Mouse (Mus musculus): ENCODE data around the gene Trim8. TPM values are rescaled to one million over a fixed set of nuclear protein-coding genes. Genes with fewer than 3 reads are reported as not detected.
A peak's percentile ranks its signal among the peaks of the same experiment; 100 is the strongest.

The Trim8 gene
- polyA plus RNA-seq, 1 experiment from 2014 or later = 15.2 TPM

DNA sequence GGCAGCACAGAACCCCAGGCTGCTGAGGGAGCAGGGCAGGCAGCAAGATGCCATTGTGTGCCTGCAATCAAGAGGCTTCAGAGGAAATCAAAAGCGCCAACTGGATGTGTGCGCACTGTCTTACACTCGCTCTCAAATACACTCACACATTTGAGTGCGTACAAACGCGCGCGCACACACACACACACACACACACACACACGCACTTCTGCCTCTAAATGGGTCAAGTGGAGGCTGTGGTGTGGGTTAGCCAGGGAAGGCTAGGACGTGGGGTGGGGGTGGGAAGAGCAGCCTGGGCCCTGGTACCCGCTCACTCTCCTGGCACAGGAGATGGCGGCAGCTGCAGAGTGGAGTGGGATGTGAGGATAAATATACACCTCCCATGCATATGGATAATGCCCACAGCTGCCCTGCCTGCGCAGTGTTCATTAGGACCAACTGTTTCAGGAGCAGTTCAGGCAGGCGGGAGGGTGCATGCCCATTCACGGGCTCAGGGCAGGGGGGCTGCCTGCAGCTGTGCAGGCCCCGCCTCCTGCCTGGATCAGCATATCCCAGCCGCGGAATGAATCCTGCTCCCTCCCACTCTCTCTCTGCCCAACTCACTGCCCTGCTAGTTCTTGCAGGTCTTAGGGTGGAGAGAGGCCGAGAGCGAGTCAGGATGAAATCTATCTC lies 22.1 kb downstream of the Trim8 start:
- DNase-seq (ENCODE audit: low spot score) = peak; percentile 76
- Histone ChIP-seq H3K4me3 (peak overlapping the region; percentile 40), H3K27me3 (ENCODE audit: low read depth, poor library complexity, severe bottlenecking) (0 out of 2 replicates have a peak, but pooled peaks cover 5% of the 10 kb centered on the region), H3K9me3 (replicated peaks) (no peaks in the 10 kb centered on the region), H3K4me1 (peaks cover 89% of the 10 kb centered on the region), H3K27ac (peak overlapping the region; percentile 76), H3K36me3 (no peaks in the 10 kb centered on the region)
- 7% methylated on average over 20 of the region's 20 CpGs for WGBS

GRCm38 (mm10) chr19:46524152-46524544 lies 22.6 kb downstream of the Trim8 start:
- H3K4me3 ChIP-seq = peak overlapping the region; percentile 40
- H3K27ac ChIP-seq = peak overlapping the region; percentile 76
- no peaks in the 10 kb centered on the region for H3K9me3 ChIP-seq (replicated peaks)
- no peaks in the 10 kb centered on the region for H3K36me3 ChIP-seq
- DNase-seq (ENCODE audit: low spot score) = no peak
- WGBS = 5% methylated on average over 6 of the region's 6 CpGs
- H3K4me1 ChIP-seq = peaks cover 89% of the 10 kb centered on the region
- 0 out of 2 replicates have a peak, but pooled peaks cover 5% of the 10 kb centered on the region for H3K27me3 ChIP-seq (ENCODE audit: low read depth, poor library complexity, severe bottlenecking)

- Histone ChIP-seq H3K4me3 (peak overlapping the region; percentile 40), H3K36me3 (no peaks in the 10 kb centered on the region), H3K4me1 (peaks cover 89% of the 10 kb centered on the region), H3K27ac (peak overlapping the region; percentile 76), H3K9me3 (replicated peaks) (no peaks in the 10 kb centered on the region), H3K27me3 (ENCODE audit: low read depth, poor library complexity, severe bottlenecking) (0 out of 2 replicates have a peak, but pooled peaks cover 5% of the 10 kb centered on the region)
- 24% methylated on average over 14 of the region's 14 CpGs for WGBS
- peak; percentile 50 for DNase-seq (ENCODE audit: low spot score)
These were observed 23.3 kb downstream of the Trim8 start for GRCm38 (mm10) chr19:46524601-46525321.

GRCm38 (mm10) chr19:46525691-46526631 lies 24.5 kb downstream of the Trim8 start:
- no peak for DNase-seq (ENCODE audit: low spot score)
- no peaks in the 10 kb centered on the region for H3K9me3 ChIP-seq (replicated peaks)
- 55% methylated on average over 10 of the region's 10 CpGs for WGBS
- H3K27ac ChIP-seq = peak overlapping the region; percentile 53
- H3K4me3 ChIP-seq = no peak overlapping the region
- H3K27me3 ChIP-seq (ENCODE audit: low read depth, poor library complexity, severe bottlenecking) = 0 out of 2 replicates have a peak, but pooled peaks cover 5% of the 10 kb centered on the region
- H3K36me3 ChIP-seq = no peaks in the 10 kb centered on the region
- H3K4me1 ChIP-seq = peaks cover 93% of the 10 kb centered on the region

DNA sequence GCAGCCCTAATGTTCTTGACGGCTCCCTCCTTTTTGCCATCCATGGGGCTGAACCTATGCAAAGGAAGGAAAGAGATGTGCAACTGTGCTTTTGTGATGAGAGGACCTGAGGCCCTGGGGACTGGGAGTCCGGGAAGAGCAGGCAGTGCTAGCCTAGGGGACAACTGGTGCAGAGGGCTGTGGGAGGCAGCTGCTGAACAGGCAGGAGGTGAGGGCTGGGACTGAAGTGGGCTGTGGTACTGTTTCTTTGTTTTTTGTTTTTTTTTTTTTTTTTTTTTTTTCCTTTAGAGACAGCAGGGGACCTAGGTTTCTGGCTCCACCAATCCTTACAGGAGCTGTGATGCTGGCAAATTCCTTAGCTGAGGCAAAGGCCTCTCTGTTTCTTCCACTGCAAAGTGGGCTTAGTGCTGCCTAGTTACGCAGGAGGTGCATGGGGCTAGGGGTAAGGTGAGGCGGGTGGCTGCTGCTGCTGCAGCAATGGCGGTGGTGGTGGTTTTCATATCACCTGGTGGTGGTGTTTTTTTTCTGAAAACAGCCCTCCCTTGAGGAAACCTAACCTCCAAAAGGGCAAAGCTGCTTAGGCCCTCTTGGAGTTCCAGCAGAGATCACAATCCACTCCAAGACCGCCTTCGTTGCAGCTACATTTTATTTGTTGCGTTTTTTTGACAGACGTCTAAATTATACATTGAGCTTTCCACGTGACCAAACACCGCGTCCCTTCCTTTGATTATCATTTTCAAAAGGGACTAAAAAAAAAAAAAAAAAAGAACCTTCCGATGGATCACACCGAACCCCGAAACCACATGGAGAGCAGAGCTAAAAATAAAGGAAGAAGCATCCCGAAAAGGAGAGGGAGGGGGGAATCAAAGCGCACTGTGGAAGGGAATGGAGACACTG lies 26.4 kb downstream of the Trim8 start:
- H3K4me1 ChIP-seq = peaks cover 98% of the 10 kb centered on the region
- no peak for DNase-seq (ENCODE audit: low spot score)
- 0 out of 2 replicates have a peak, but pooled peaks cover 5% of the 10 kb centered on the region for H3K27me3 ChIP-seq (ENCODE audit: low read depth, poor library complexity, severe bottlenecking)
- 18% methylated on average over 17 of the region's 17 CpGs for WGBS
- H3K27ac ChIP-seq = peak overlapping the region; percentile 85
- peak overlapping the region; percentile 46 for H3K4me3 ChIP-seq
- H3K36me3 ChIP-seq = no peaks in the 10 kb centered on the region
- no peaks in the 10 kb centered on the region for H3K9me3 ChIP-seq (replicated peaks)

- H3K36me3 ChIP-seq = no peaks in the 10 kb centered on the region
- peak; percentile 58 for DNase-seq (ENCODE audit: low spot score)
- H3K27me3 ChIP-seq (ENCODE audit: low read depth, poor library complexity, severe bottlenecking) = 0 out of 2 replicates have a peak, but pooled peaks cover 5% of the 10 kb centered on the region
- peak overlapping the region; percentile 85 for H3K27ac ChIP-seq
- no peaks in the 10 kb centered on the region for H3K9me3 ChIP-seq (replicated peaks)
- peaks cover 98% of the 10 kb centered on the region for H3K4me1 ChIP-seq
- H3K4me3 ChIP-seq = peak overlapping the region; percentile 46
- WGBS = 2% methylated on average over 20 of the region's 20 CpGs
These were observed 27.2 kb downstream of the Trim8 start for GRCm38 (mm10) chr19:46528529-46529213.

DNA sequence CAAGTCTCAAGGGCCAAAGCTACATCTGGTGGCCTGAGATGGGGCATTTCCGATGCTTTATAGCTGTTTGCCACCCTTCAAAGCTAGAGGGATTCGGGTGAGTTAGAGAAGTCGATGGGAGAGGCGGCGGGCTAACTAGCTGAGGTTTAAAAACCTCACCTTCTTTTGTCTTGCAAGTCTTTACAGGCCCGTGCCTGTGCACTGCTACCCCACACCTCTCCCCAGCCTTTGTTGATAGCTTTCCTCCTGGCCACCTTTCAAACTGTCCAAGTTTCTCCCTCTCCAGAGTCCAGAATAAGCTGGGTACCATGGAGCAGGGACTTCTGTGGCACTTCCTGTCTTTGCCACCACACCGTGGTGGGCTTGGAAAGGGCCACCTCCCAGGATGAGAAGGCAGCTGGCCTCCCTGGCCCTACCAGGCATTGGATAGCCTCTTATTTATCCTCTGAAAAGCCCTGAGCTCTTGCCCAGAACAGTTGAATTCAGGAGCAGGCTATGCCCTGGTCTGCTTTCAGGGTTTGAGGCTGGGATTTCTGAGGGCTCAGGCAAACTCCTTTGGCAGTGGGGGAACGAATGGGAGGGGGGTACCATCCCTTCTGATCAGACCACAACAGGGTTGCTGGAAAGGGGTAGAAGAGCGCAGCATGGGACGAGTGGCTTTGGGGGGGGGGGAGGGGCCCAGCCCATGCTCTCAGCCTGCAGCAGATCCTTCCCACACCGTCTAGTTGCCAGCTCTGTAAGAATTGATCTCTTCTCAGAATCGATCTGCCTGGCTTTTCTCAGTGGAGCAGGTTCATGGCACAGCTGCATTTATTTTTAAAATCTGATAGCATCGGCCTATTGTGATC lies 28.3 kb downstream of the Trim8 start:
- peak overlapping the region; percentile 46 for H3K4me3 ChIP-seq
- peak overlapping the region; percentile 85 for H3K27ac ChIP-seq
- no peaks in the 10 kb centered on the region for H3K9me3 ChIP-seq (replicated peaks)
- DNase-seq (ENCODE audit: low spot score) = peak; percentile 57
- H3K4me1 ChIP-seq = peaks cover 96% of the 10 kb centered on the region
- 0 out of 2 replicates have a peak, but pooled peaks cover 5% of the 10 kb centered on the region for H3K27me3 ChIP-seq (ENCODE audit: low read depth, poor library complexity, severe bottlenecking)
- WGBS = 6% methylated on average over 13 of the region's 13 CpGs
- H3K36me3 ChIP-seq = peaks cover 5% of the 10 kb centered on the region; the same call in 1 of the 2 replicates

- H3K4me1 ChIP-seq = peaks cover 92% of the 10 kb centered on the region
- peak; percentile 40 for DNase-seq (ENCODE audit: low spot score)
- H3K4me3 ChIP-seq = peak overlapping the region; percentile 46; the same call in 1 of the 2 replicates
- H3K27me3 ChIP-seq (ENCODE audit: low read depth, poor library complexity, severe bottlenecking) = 0 out of 2 replicates have a peak, but pooled peaks cover 5% of the 10 kb centered on the region
- H3K36me3 ChIP-seq = peaks cover 5% of the 10 kb centered on the region; the same call in 1 of the 2 replicates
- H3K27ac ChIP-seq = peak overlapping the region; percentile 85
- 13% methylated on average over 8 of the region's 8 CpGs for WGBS
- no peaks in the 10 kb centered on the region for H3K9me3 ChIP-seq (replicated peaks)
These were observed 29.0 kb downstream of the Trim8 start for GRCm38 (mm10) chr19:46530449-46530990.

- Histone ChIP-seq H3K4me3 (peak overlapping the region; percentile 7; the same call in 1 of the 2 replicates), H3K27ac (no peak overlapping the region), H3K27me3 (ENCODE audit: low read depth, poor library complexity, severe bottlenecking) (0 out of 2 replicates have a peak, but pooled peaks cover 5% of the 10 kb centered on the region), H3K4me1 (peaks cover 84% of the 10 kb centered on the region), H3K36me3 (peaks cover 11% of the 10 kb centered on the region), H3K9me3 (replicated peaks) (no peaks in the 10 kb centered on the region)
- peak; percentile 53 for DNase-seq (ENCODE audit: low spot score)
- 10% methylated on average over 16 of the region's 16 CpGs for WGBS
These were observed 29.8 kb downstream of the Trim8 start for GRCm38 (mm10) chr19:46531071-46532030.

Data from limb, embryonic 10.5 days (tissue).